29 mouse cellular contexts compared by ENCODE assay signal in genomic region chr19:4699821-4700220, GRCm38 (mm10). TPM values are rescaled to one million over a fixed set of nuclear protein-coding genes. Genes with fewer than 3 reads are reported as not detected.
"Had no signal": no experiment of that assay in that cellular context is flagged by ENCODE, and none has a peak within 500 bp of the region (broad histone marks: within the 10 kb centered on the region; RNA-seq: fewer than 3 reads in every experiment).

No protein-coding gene starts in this region.

- H3K9me3 ChIP-seq: heart, embryonic 13.5 days; heart, embryonic 15.5 days; hindbrain, embryonic 10.5 days; hindbrain, embryonic 12.5 days; intestine, embryonic 15.5 days; limb, embryonic 10.5 days; liver, embryonic 13.5 days; liver, embryonic 15.5 days had no signal

- H3K27ac ChIP-seq: gastrocnemius, adult 2 months; heart, adult 2 months; heart, embryonic 13.5 days; heart, embryonic 15.5 days; hindbrain, embryonic 10.5 days; hindbrain, embryonic 12.5 days; hindbrain, embryonic 14.5 days; intestine, embryonic 15.5 days; limb, embryonic 10.5 days; limb, embryonic 12.5 days; liver, embryonic 13.5 days; liver, embryonic 15.5 days had no signal

- DNase-seq: gastrocnemius, adult 2 months; gastrocnemius, postnatal 10 days; gastrocnemius, postnatal 25 days; heart, adult 2 months; heart, postnatal 14 days; heart, postnatal 36 days; kidney, adult 18-20 months; kidney, adult 8-10 months; kidney, postnatal 10 days; kidney, postnatal 25 days; kidney, postnatal 4 days; liver; liver, embryonic 13.5 days had no signal

- ATAC-seq: hindbrain, embryonic 16.5 days; inflammation-experienced regulatory T-cells, adult 6 months; intestine, embryonic 15.5 days; intestine, postnatal 0 days had no signal

- H3K4me3 ChIP-seq: gastrocnemius, adult 2 months; heart, adult 2 months; heart, embryonic 13.5 days; heart, embryonic 15.5 days; hindbrain, embryonic 10.5 days; hindbrain, embryonic 12.5 days; intestine, embryonic 15.5 days; limb, embryonic 10.5 days; limb, embryonic 12.5 days; liver, embryonic 13.5 days; liver, embryonic 15.5 days had no signal

- H3K36me3 ChIP-seq: heart, embryonic 13.5 days; heart, embryonic 15.5 days; hindbrain, embryonic 10.5 days; hindbrain, embryonic 12.5 days; intestine, embryonic 15.5 days; limb, embryonic 10.5 days; limb, embryonic 12.5 days; liver, embryonic 13.5 days; liver, embryonic 15.5 days had no signal

- H3K4me2 ChIP-seq: heart, embryonic 11.5 days; heart, embryonic 13.5 days; heart, embryonic 15.5 days; hindbrain, embryonic 12.5 days; hindbrain, embryonic 14.5 days; intestine, embryonic 15.5 days; limb, embryonic 12.5 days; liver, embryonic 11.5 days; liver, embryonic 13.5 days; liver, embryonic 15.5 days had no signal

- H3K9ac ChIP-seq: heart, embryonic 13.5 days; heart, embryonic 15.5 days; hindbrain, embryonic 12.5 days; hindbrain, embryonic 14.5 days; intestine, embryonic 15.5 days; limb, embryonic 12.5 days; liver, embryonic 13.5 days; liver, embryonic 15.5 days had no signal

RNA-seq across cellular contexts. Expression of gene Gm960, which starts 1.4 kb away (rescaled TPM):
- total RNA-seq: gastrocnemius, postnatal 25 days; gastrocnemius, postnatal 4 days; granulocyte monocyte progenitor cell, adult 5-6 weeks; heart, adult 2 months; heart, postnatal 14 days; heart, postnatal 36 days had no signal
- polyA plus RNA-seq: heart, adult 2 months; inflammation-experienced regulatory T-cells, adult 6 months; liver, embryonic 13.5 days had no signal

RNA-seq across cellular contexts. Expression of gene Sptbn2, which starts 11.1 kb away (rescaled TPM):
- total RNA-seq: granulocyte monocyte progenitor cell, adult 5-6 weeks had no signal
